Mouse (Mus musculus) hindbrain, embryonic 11.5 days (tissue): Measurements from ENCODE around the gene Tinf2. TPM values are rescaled to one million over a fixed set of nuclear protein-coding genes. Genes with fewer than 3 reads are reported as not detected.

Source experiments
- ATAC-seq: fragments of 200-750 bp; cut with Nextera tagmentation; 2 replicates; pipeline ENCODE4 v1.8.0; 2017; ENCODE audit warnings: mild to moderate bottlenecking, moderate TSS enrichment, moderate library complexity; ENCODE audit not compliant: low FRiP score
- DNase-seq: peaks from one replicate; pipeline ENCODE4 v3.0.0-alpha.2; 2015; ENCODE audit warnings: low spot score
- H3K27ac ChIP-seq: fragments of 300-500 bp; sonication (generic); 2 replicates; pipeline ENCODE4 v1.5.1; 2014; ENCODE audit warnings: mild to moderate bottlenecking, low read depth, low read length
- H3K27me3 ChIP-seq: fragments of 300-500 bp; sonication (generic); 2 replicates; pipeline ENCODE4 v1.6.1; 2014; ENCODE audit warnings: mild to moderate bottlenecking, low read length, moderate library complexity, mixed read lengths; ENCODE audit not compliant: control insufficient read depth, insufficient read depth
- H3K36me3 ChIP-seq: fragments of 300-500 bp; sonication (generic); 2 replicates; pipeline ENCODE4 v1.6.1; 2014; ENCODE audit warnings: mild to moderate bottlenecking, low read length, moderate library complexity, mixed read lengths; ENCODE audit not compliant: control insufficient read depth, insufficient read depth
- H3K4me1 ChIP-seq: fragments of 300-500 bp; sonication (generic); replicated peaks from 2 replicates; pipeline ENCODE4 v1.6.1; 2014; ENCODE audit warnings: low read length, mixed read lengths; ENCODE audit not compliant: control insufficient read depth, insufficient read depth
- H3K4me2 ChIP-seq: fragments of 300-500 bp; sonication (generic); replicated peaks from 2 replicates; pipeline ENCODE4 v1.6.1; 2014; ENCODE audit warnings: mild to moderate bottlenecking, low read depth, low read length
- H3K4me3 ChIP-seq: fragments of 300-500 bp; sonication (generic); 2 replicates; pipeline ENCODE4 v1.5.1; 2014; ENCODE audit warnings: low read depth, low read length
- H3K9ac ChIP-seq: fragments of 300-500 bp; sonication (generic); 2 replicates; pipeline ENCODE4 v1.6.1; 2014; ENCODE audit warnings: low read depth, low read length
- H3K9me3 ChIP-seq: fragments of 300-500 bp; sonication (generic); 2 replicates; pipeline ENCODE4 v1.6.1; 2016; ENCODE audit warnings: low read length; ENCODE audit not compliant: control insufficient read depth
- WGBS: fragments of 180-500 bp; shearing (Covaris S2); extraction: QIAGEN DNeasy Blood & Tissue Kit; methylation state at CpG from one replicate; pipeline ENCODE4 v1.1.7; 2014; 5-methylcytosine and 5-hydroxymethylcytosine counted together
- polyA plus RNA-seq: library from polyadenylated mRNA; unstranded; fragments of >200 nt; fragmentation: Nextera tagmentation; extraction: Ambion mirVana; gene quantifications from 2 replicates; pipeline ENCODE4 v1.2.1, GENCODE M21; 2014

Gene Tinf2
- polyA plus RNA-seq = 52.7 and 63.1 TPM in 2 replicates

DNA sequence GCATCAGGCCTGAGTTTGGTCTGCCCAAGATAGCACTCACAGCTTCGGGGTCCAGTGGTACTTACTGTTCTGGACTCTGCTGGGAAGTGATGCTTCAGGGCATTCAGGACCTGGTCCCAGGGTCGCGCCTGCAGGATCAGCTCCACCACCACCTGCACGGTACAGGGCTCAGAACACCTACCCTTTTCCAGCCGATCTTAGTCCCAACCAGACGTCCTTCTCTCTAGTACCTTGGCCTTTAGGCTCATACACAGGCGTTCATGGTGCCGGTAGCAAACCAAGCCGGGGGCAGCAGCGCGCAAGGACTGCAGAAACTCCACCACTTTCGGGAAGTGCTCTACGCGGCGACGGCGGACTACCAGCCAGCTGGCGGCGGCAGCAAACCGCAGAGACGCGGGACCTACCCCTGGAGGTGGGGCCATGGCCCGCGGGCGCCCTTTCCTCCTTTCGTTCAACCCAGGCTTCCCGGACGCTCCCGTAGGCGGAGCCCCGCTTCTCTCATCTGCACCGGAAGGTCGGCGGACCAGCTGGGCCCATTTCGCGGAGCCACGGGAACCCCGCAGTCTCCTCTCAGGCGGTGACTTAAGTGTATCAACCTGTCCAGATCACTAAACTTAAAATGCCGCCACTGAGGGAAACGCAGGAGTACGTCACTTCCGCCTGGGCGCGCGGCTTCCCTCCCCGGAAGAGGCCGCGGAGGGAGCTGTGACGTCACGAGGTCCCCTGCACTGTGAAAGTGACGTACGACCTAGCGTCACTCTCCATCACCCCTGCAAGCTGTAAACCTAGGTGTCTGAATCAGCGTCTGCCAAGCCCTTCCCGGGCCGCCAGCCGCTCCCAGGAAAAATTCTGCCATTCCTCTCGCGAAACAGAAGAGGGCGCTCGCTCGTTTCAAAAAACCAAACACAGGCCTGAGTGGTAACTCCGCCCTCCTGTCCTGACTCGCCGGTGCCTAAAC is at the start of gene Tinf2:
TSS of gene Tinf2 (minus strand) at position 661 of the 958 bp plus-strand sequence.
- Histone ChIP-seq H3K27ac (no peak within 1 kb of the TSS), H3K9ac (peak within 1 kb of the TSS; percentile 71), H3K4me1 (no peaks in the 10 kb centered on the region), H3K36me3 (peaks cover 3% of the 10 kb centered on the region; the same call in 1 of the 2 replicates), H3K4me2 (peak within 1 kb of the TSS; percentile 74), H3K27me3 (no peaks in the 10 kb centered on the region), H3K9me3 (no peaks in the 10 kb centered on the region), H3K4me3 (peak within 1 kb of the TSS; percentile 74)
- under 1% methylated on average over 66 of the region's 66 CpGs for WGBS
- ATAC-seq (peak; percentile 99), DNase-seq (peak; percentile 98)

DNA sequence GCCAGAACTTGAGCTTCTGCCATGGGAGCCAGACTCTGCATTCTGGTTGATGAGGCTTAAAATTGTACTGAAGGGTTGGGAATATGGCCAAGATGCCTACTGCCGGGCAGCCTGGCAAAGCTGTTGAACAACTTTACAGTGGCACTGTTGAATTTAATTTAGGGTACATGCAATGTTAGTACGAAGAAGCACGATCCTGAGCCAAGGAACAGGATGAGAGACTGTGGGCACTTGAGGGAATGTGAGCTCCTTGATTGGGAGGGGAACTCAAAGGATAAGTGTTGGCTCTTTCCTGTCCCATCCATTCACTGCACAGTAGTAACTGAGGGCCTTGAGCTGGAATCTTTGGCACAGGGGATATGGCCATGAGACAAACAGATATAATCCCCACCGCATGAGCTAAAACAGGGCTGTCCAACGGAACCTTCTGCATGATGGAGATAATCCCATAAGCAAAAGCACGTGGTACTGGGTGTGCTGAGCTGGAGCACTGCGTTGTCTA is 49.0 kb upstream of the Tinf2 start:
- ATAC-seq = no peak
- no peaks in the 10 kb centered on the region for H3K4me1 ChIP-seq
- H3K9me3 ChIP-seq = no peaks in the 10 kb centered on the region
- H3K27me3 ChIP-seq = no peaks in the 10 kb centered on the region
- H3K36me3 ChIP-seq = no peaks in the 10 kb centered on the region
- 81% methylated on average over 7 of the region's 7 CpGs for WGBS
- no peak overlapping the region for H3K4me2 ChIP-seq
- H3K27ac ChIP-seq = no peak overlapping the region
- no peak overlapping the region for H3K9ac ChIP-seq
- H3K4me3 ChIP-seq = no peak overlapping the region
- no peak for DNase-seq

DNA sequence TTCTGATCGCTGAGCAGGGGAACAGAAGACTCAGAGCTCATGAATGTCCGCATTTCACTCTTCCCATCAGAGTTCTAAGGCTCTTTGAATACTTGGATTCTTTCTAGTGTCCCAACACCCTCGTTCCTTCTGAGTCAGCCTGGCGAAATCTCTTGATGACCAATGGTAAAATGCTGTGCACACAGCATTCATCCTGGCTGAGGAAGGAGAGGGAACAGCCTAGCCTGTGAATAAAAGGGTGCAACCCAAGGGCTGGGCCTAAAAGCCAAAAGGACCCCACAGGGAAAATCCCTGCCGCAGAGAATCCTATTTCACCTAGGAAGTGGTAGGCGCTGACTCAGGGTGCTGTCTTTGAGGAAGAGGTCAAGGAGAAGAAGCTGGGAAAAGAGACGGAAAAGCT is 48.5 kb upstream of the Tinf2 start:
- ATAC-seq (no peak), DNase-seq (no peak)
- no peaks in the 10 kb centered on the region for H3K36me3 ChIP-seq
- WGBS = 81% methylated on average over 7 of the region's 7 CpGs
- no peak overlapping the region for H3K4me3 ChIP-seq
- no peaks in the 10 kb centered on the region for H3K9me3 ChIP-seq
- H3K4me2 ChIP-seq = no peak overlapping the region
- H3K27ac ChIP-seq = no peak overlapping the region
- no peaks in the 10 kb centered on the region for H3K4me1 ChIP-seq
- no peaks in the 10 kb centered on the region for H3K27me3 ChIP-seq
- H3K9ac ChIP-seq = no peak overlapping the region

DNA sequence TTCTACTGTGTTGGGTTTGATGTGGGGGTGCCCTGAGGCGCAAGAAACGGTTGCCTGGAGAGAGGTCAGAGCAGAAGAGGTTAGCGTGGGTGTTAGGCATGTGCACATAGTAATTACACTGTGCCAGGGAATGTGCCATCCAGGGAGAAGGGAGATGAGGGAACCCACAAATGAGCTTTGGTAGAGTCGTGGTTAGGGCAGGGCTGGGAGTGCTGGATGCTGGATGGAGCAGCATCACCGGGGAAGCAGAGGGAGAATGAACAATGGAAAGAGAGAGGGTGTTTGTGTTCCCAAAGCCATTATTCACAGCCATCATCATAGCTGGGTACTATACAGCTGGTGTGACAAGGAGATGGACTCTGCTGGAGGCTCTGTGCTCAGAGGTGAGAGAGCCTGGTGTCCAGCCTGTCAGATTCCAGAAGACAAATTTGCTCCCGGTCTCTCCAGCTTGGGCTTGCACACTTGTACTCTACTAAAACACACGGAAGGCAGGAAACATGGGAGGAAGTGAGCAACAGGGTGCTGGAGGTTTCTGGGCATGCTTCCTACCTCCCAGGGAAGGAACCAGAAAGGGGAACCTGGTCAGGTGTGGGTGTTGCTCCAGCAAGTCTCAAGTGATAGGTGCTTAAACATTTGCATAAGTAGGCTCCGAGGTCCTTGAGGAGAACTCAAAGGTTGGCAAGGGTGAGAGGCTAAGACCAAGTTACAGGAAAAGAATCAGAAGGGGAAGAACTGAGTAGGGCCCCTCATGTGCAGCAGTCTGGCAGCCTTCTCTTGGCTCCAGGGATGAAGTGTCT is 46.5 kb upstream of the Tinf2 start:
- WGBS = 74% methylated on average over 8 of the region's 8 CpGs

DNA sequence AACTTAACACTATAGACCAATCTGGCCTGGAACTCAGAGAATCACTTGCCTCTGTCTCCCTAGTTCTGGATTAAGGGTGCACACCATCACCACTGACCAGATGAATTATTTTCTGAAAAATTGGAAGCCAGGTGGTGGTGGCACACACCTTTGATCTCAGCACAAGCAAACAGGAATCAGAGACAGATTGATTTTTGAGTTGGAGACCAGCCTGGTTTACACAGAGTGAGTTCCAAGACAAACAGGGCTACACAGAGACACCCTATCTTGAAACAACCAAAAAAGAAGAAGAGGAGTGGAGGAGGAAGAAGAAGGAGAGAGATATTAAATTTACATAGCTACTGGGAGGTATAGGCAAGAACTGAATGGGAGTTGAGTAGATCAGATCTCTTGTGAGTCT is 44.6 kb upstream of the Tinf2 start:
- DNase-seq (no peak), ATAC-seq (no peak)
- Histone ChIP-seq H3K9me3 (no peaks in the 10 kb centered on the region), H3K4me2 (no peak overlapping the region), H3K27me3 (no peaks in the 10 kb centered on the region), H3K4me3 (no peak overlapping the region), H3K27ac (no peak overlapping the region), H3K4me1 (no peaks in the 10 kb centered on the region), H3K36me3 (no peaks in the 10 kb centered on the region), H3K9ac (no peak overlapping the region)

More for the DNA sequence above, 46.5 kb upstream of the Tinf2 start:
- H3K27me3 ChIP-seq = no peaks in the 10 kb centered on the region
- H3K27ac ChIP-seq = no peak overlapping the region
- no peaks in the 10 kb centered on the region for H3K4me1 ChIP-seq
- H3K9ac ChIP-seq = no peak overlapping the region
- H3K4me2 ChIP-seq = no peak overlapping the region
- H3K36me3 ChIP-seq = no peaks in the 10 kb centered on the region
- H3K9me3 ChIP-seq = no peaks in the 10 kb centered on the region
- ATAC-seq (no peak), DNase-seq (no peak)
- no peak overlapping the region for H3K4me3 ChIP-seq

DNA sequence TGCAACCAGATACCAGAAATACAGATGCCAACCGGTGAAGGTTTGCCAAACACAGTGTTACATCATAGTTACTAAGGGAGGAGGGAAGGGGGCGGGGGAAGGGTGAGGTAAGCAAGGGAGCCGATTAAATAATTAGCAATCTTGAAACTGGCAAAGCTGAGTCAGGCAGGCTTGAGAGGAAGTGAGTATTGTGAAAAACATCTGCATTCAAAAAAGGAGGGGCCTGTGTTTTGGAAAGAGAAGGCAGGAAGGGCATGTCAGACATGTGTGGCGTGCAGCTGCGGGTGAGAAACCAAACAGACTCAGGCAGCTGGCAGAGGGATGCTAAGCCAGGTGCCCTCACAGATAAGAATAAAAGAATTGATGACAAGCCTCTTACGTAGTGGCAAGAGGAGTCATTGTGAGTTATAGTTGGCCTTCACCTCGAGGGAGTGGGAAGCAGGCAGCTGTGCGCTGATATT is 42.8 kb upstream of the Tinf2 start:
- no peak overlapping the region for H3K27ac ChIP-seq
- no peak for ATAC-seq

DNA sequence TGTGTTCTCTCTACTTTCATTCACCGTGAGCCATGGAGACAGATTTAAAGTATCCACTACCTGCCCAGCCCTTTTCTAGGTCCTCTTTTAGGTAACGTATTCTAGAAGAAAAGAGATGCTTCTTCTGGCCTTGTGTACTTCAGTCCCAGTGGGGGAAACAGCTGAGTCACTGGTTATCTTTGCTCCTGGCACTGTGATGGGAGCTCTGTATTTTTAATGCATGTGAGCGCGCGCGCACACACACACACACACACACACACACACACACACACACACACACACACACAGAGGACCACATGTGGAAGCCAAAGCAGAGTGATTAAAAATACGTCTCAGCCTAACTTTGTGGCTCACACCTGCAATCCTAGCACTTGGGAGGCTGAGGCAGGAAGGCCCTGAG is 41.8 kb upstream of the Tinf2 start:
- WGBS = 91% methylated on average over 7 of the region's 7 CpGs
- Histone ChIP-seq H3K4me1 (no peaks in the 10 kb centered on the region), H3K27ac (no peak overlapping the region), H3K4me3 (no peak overlapping the region), H3K9ac (no peak overlapping the region), H3K9me3 (no peaks in the 10 kb centered on the region), H3K27me3 (no peaks in the 10 kb centered on the region), H3K4me2 (no peak overlapping the region), H3K36me3 (0 out of 2 replicates have a peak, but pooled peaks cover 2% of the 10 kb centered on the region)
- no peak for ATAC-seq
- no peak for DNase-seq

More for the DNA sequence above, 42.8 kb upstream of the Tinf2 start:
- Histone ChIP-seq H3K9ac (no peak overlapping the region), H3K27me3 (no peaks in the 10 kb centered on the region), H3K4me3 (no peak overlapping the region), H3K36me3 (0 out of 2 replicates have a peak, but pooled peaks cover 2% of the 10 kb centered on the region), H3K4me2 (no peak overlapping the region), H3K9me3 (no peaks in the 10 kb centered on the region), H3K4me1 (no peaks in the 10 kb centered on the region)
- 69% methylated on average over 8 of the region's 8 CpGs for WGBS
- no peak for DNase-seq

DNA sequence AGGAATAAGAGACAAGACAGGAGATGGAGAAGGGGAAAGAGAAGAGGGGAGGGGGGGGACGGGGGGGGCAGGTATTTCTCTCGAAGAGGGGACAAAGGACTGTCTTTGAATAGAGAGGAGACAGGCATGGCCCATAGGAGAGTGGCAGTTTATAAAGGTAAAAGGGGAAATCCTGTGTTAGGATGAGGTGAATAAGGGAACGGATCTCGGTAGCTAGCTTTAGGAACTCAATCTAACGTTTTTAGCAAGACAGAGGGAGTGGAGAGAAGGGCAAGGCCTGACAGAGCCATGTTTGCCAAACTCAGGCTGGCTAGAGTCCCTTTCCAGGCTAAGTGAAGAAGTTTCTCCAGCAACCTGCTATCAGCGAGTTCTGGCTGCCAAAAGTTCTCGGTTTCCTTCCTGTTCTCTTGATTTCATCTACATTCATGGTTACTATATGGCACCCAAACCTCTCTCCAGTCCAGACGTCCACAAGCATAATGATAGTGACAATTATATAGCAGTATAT is 40.9 kb upstream of the Tinf2 start:
- H3K36me3 ChIP-seq = 0 out of 2 replicates have a peak, but pooled peaks cover 2% of the 10 kb centered on the region
- H3K27me3 ChIP-seq = no peaks in the 10 kb centered on the region
- no peaks in the 10 kb centered on the region for H3K4me1 ChIP-seq
- H3K27ac ChIP-seq = no peak overlapping the region
- no peak overlapping the region for H3K4me3 ChIP-seq
- no peaks in the 10 kb centered on the region for H3K9me3 ChIP-seq
- no peak overlapping the region for H3K4me2 ChIP-seq
- no peak overlapping the region for H3K9ac ChIP-seq
- DNase-seq (no peak), ATAC-seq (peak; percentile 36)
- 52% methylated on average over 8 of the region's 8 CpGs for WGBS
